Mouse (Mus musculus) spleen, adult 2 months (tissue): ENCODE measurements around the gene Cd300ld4. TPM values are rescaled to one million over a fixed set of nuclear protein-coding genes. Genes with fewer than 3 reads are reported as not detected.

Experiments used
- DNase-seq, 2 experiments: peaks; one replicate each; pipeline versions ENCODE4 v3.0.0 to v3.0.0-alpha.2; 2012 to 2021; ENCODE audit warnings: low spot score in 2 of 2, low read depth in 1 of 2
- H3K27ac ChIP-seq: fragments of 200-500 bp; 2 replicates; pipeline ENCODE4 v1.5.1; 2012; ENCODE audit warnings: low read length, inconsistent platforms; ENCODE audit not compliant: insufficient read depth
- H3K27me3 ChIP-seq: fragments of 200-500 bp; 2 replicates; pipeline ENCODE4 v1.6.1; 2012; ENCODE audit warnings: mild to moderate bottlenecking, moderate library complexity, low read length, inconsistent platforms; ENCODE audit not compliant: control insufficient read depth, insufficient read depth
- H3K36me3 ChIP-seq: fragments of 200-500 bp; 2 replicates; pipeline ENCODE4 v1.6.1; 2012; ENCODE audit warnings: mild to moderate bottlenecking, low read length, inconsistent platforms; ENCODE audit not compliant: control insufficient read depth, insufficient read depth
- H3K4me1 ChIP-seq: fragments of 200-500 bp; 2 replicates; pipeline ENCODE4 v1.6.1; 2011; ENCODE audit warnings: inconsistent platforms; ENCODE audit not compliant: control insufficient read depth, insufficient read depth, insufficient read length
- H3K4me3 ChIP-seq: fragments of 200-500 bp; 2 replicates; pipeline ENCODE4 v1.5.1; 2011; ENCODE audit warnings: mild to moderate bottlenecking, inconsistent platforms; ENCODE audit not compliant: insufficient read depth, insufficient read length; ENCODE audit errors: extremely low read depth
- CTCF ChIP-seq: fragments of 200-500 bp; IDR thresholded peaks from 2 replicates; pipeline ENCODE4 v1.5.1; 2011; ENCODE audit warnings: mild to moderate bottlenecking, inconsistent platforms; ENCODE audit not compliant: insufficient read depth, insufficient read length, insufficient replicate concordance; ENCODE audit errors: extremely low read depth
- POLR2A ChIP-seq: fragments of 200-500 bp; IDR thresholded peaks from 2 replicates; pipeline ENCODE4 v1.6.1; 2011; ENCODE audit warnings: low read depth, low read length, inconsistent platforms
- WGBS: fragments of 180-500 bp; shearing (Covaris S2); methylation state at CpG from one replicate; pipeline ENCODE4 v1.1.7; 2018; 5-methylcytosine and 5-hydroxymethylcytosine counted together
- polyA plus RNA-seq: library from polyadenylated mRNA; depleted of rRNA; stranded (reverse); fragments of >200 nt; gene quantifications from 2 replicates; pipeline ENCODE4 v1.2.3, GENCODE M21; 2012

Cd300ld4 gene
- polyA plus RNA-seq, 1 experiment: 1.3 TPM

GRCm38 (mm10) chr11:115062077-115062476 lies 35.3 kb upstream of the Cd300ld4 start, which contains the start of gene Cd300e:
Gene Cd300e (minus strand): TSS chr11:115062177.
- TF ChIP-seq POLR2A: no peak
- no peak for TF ChIP-seq CTCF
- H3K4me3 ChIP-seq: no peak within 1 kb of the TSS
- no peaks in the 10 kb centered on the region for H3K27me3 ChIP-seq
- H3K36me3 ChIP-seq: no peaks in the 10 kb centered on the region
- no peaks in the 10 kb centered on the region for H3K4me1 ChIP-seq
- 4% methylated on average over 5 of the region's 5 CpGs for WGBS
- H3K27ac ChIP-seq: no peak within 1 kb of the TSS
- DNase-seq: no peak

GRCm38 (mm10) chr11:115059797-115060196 lies 33.0 kb upstream of the Cd300ld4 start:
- DNase-seq: no peak
- H3K27me3 ChIP-seq: no peaks in the 10 kb centered on the region
- H3K4me1 ChIP-seq: no peaks in the 10 kb centered on the region
- no peak for TF ChIP-seq POLR2A
- TF ChIP-seq CTCF: no peak
- no peaks in the 10 kb centered on the region for H3K36me3 ChIP-seq
- 61% methylated on average over 2 of the region's 2 CpGs for WGBS
- no peak overlapping the region for H3K4me3 ChIP-seq
- no peak overlapping the region for H3K27ac ChIP-seq

- no peak for TF ChIP-seq CTCF
- TF ChIP-seq POLR2A: no peak
- H3K4me1 ChIP-seq: no peaks in the 10 kb centered on the region
- H3K27ac ChIP-seq: no peak overlapping the region
- DNase-seq: no peak
- H3K27me3 ChIP-seq: no peaks in the 10 kb centered on the region
- WGBS: 65% methylated on average over 4 of the region's 4 CpGs
- H3K36me3 ChIP-seq: no peaks in the 10 kb centered on the region
- H3K4me3 ChIP-seq: no peak overlapping the region
Observed at GRCm38 (mm10) chr11:115058701-115059100, 31.9 kb upstream of the Cd300ld4 start.

GRCm38 (mm10) chr11:115054537-115054936 lies 27.7 kb upstream of the Cd300ld4 start:
- H3K27ac ChIP-seq: no peak overlapping the region

DNA sequence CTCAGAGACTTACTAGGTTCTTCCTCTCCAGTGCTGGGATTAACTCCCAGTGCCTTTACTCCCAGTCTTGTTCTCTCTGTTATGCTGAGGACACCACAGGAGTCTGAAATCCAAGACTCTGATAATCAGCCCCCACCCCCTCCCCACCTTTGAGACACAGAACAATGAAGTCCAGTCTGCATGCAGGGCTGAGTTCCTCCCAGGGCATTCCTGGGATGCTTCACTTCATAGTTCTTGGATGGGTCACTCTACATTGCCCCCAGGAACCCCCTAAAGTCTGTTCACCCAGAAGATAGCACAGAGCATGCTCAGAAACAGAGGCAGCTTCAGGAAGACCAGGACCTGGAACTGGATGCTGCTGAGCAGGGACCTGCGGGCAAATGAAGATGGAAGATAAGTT lies 26.2 kb upstream of the Cd300ld4 start:
- Histone ChIP-seq H3K4me3 (no peak overlapping the region), H3K27ac (no peak overlapping the region), H3K27me3 (no peaks in the 10 kb centered on the region), H3K36me3 (no peaks in the 10 kb centered on the region), H3K4me1 (no peaks in the 10 kb centered on the region)
- WGBS: 89% methylated on average over 1 of the region's 1 CpGs
- DNase-seq: no peak
- TF ChIP-seq POLR2A (no peak), CTCF (no peak)

More at GRCm38 (mm10) chr11:115054537-115054936, 27.7 kb upstream of the Cd300ld4 start:
- Histone ChIP-seq H3K4me3 (no peak overlapping the region), H3K27me3 (no peaks in the 10 kb centered on the region), H3K4me1 (no peaks in the 10 kb centered on the region), H3K36me3 (no peaks in the 10 kb centered on the region)
- no peak for DNase-seq
- no peak for TF ChIP-seq POLR2A
- TF ChIP-seq CTCF: no peak

DNA sequence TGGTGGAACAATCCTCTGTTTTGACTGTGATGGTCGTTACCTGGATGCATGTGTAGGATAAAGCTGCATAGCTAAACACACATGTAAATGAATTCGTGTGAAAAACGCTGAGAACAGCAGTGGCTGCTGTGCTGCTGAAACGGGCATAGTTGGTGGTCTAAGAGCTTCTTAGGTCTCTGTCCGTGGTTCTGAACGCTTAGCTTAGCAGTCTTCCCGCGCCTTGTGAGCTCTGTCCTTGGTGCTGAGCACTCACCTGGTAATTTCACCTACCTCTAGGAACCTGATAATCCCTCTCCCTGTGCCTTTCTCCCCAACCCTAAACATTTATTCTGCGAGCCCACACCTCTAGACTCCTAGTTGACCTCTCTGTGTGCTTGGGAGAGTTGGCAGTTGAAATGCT lies 25.4 kb upstream of the Cd300ld4 start:
- Histone ChIP-seq H3K4me1 (no peaks in the 10 kb centered on the region), H3K27me3 (no peaks in the 10 kb centered on the region), H3K4me3 (no peak overlapping the region), H3K27ac (no peak overlapping the region), H3K36me3 (no peaks in the 10 kb centered on the region)
- WGBS: 9% methylated on average over 9 of the region's 9 CpGs
- TF ChIP-seq CTCF: no peak
- TF ChIP-seq POLR2A: no peak
- DNase-seq: no peak

GRCm38 (mm10) chr11:115049282-115049895 lies 22.6 kb upstream of the Cd300ld4 start:
- H3K27ac ChIP-seq: no peak overlapping the region
- no peaks in the 10 kb centered on the region for H3K36me3 ChIP-seq
- H3K4me1 ChIP-seq: no peaks in the 10 kb centered on the region
- no peak overlapping the region for H3K4me3 ChIP-seq
- 40% methylated on average over 3 of the region's 3 CpGs for WGBS
- no peaks in the 10 kb centered on the region for H3K27me3 ChIP-seq
- TF ChIP-seq CTCF (no peak), POLR2A (no peak)
- DNase-seq: no peak
